27 mouse cellular contexts compared by ENCODE assay signal in the genomic region with DNA sequence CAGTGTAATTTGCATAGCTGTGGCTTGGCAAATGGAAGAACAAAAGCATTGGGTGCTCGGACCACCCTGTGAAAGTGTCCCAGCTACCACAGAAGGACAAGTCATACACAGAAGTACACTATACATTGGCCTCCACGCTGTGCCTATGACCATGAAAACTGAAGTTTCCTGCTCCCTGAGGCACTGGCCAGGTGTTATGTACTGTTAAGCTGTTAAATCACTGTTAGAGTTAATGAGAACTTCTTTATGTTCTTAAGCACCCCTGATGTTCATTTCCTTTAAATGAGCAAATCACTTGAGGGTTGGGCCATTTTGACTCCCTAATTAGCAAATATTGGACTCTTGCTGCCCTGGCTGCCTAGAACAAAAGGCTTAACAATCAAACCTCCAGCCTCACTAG.
A peak's percentile ranks its signal among the peaks of the same experiment; 100 is the strongest.
DNase-seq lines count a peak whose midpoint lies in the region; ATAC-seq lines count a peak whose summit lies in the region.
"Had no signal": no experiment of that assay in that cellular context is flagged by ENCODE, and none has a peak within 500 bp of the region (broad histone marks: within the 10 kb centered on the region; RNA-seq: fewer than 3 reads in every experiment).

No protein-coding gene starts in this region.

- no peak for DNase-seq in neural tube, embryonic 10.5 days (ENCODE audit: extremely low spot score, low spot score)
- peak; percentile 61 for DNase-seq in hindlimb bud, embryonic 11.5 days (ENCODE audit: extremely low spot score, low read depth, low spot score)
- DNase-seq in limb, embryonic 11.5 days (ENCODE audit: low spot score), result peak; percentile 53
- DNase-seq in c-Kit-positive CD71-positive TER-119-positive erythroid progenitor cells, embryonic 14.5 days (ENCODE audit: low spot score), result no peak
- DNase-seq in heart, adult 18-20 months, result no peak
- DNase-seq: adrenal gland, adult 2 months; adrenal gland, postnatal 10 days; adrenal gland, postnatal 25 days; B cell, adult 2 months; cerebellum, adult 11-12 months; cerebellum, adult 2 months; cerebellum, adult 9-10 months; cerebellum, postnatal 10 days; cerebellum, postnatal 25 days; embryo, embryonic 11 days had no signal

- H3K4me3 ChIP-seq in neural tube, embryonic 14.5 days (ENCODE audit: low read depth, low read length), result no peak overlapping the region
- no peak overlapping the region for H3K4me3 ChIP-seq in limb, embryonic 11.5 days (ENCODE audit: low read depth, low read length)
- H3K4me3 ChIP-seq: embryonic facial prominence, embryonic 13.5 days; embryonic facial prominence, embryonic 15.5 days; erythroblast, embryonic 14.5 days; forebrain, embryonic 10.5 days; forebrain, embryonic 12.5 days had no signal

- H3K36me3 ChIP-seq in neural tube, embryonic 14.5 days (ENCODE audit: control insufficient read depth, insufficient read depth, low read length), result no peaks in the 10 kb centered on the region
- no peaks in the 10 kb centered on the region for H3K36me3 ChIP-seq in limb, embryonic 11.5 days (ENCODE audit: control insufficient read depth, insufficient read depth, low read length)
- H3K36me3 ChIP-seq: embryonic facial prominence, embryonic 13.5 days; embryonic facial prominence, embryonic 15.5 days; forebrain, embryonic 10.5 days; forebrain, embryonic 12.5 days; G1E had no signal

- no peak overlapping the region for H3K9ac ChIP-seq in neural tube, embryonic 14.5 days (replicated peaks; ENCODE audit: low read depth, low read length)
- H3K9ac ChIP-seq in limb, embryonic 11.5 days (ENCODE audit: low read length), result no peak overlapping the region
- H3K9ac ChIP-seq: embryonic facial prominence, embryonic 13.5 days; embryonic facial prominence, embryonic 15.5 days; forebrain, embryonic 12.5 days had no signal

- no peak overlapping the region for H3K4me2 ChIP-seq in neural tube, embryonic 14.5 days (ENCODE audit: low read depth, low read length)
- H3K4me2 ChIP-seq in limb, embryonic 11.5 days (ENCODE audit: low read depth, severe bottlenecking), result no peak overlapping the region
- H3K4me2 ChIP-seq: embryonic facial prominence, embryonic 13.5 days; embryonic facial prominence, embryonic 15.5 days; forebrain, embryonic 12.5 days had no signal

- H3K4me1 ChIP-seq in neural tube, embryonic 14.5 days (ENCODE audit: control insufficient read depth, insufficient read depth, low read length), result no peaks in the 10 kb centered on the region
- H3K4me1 ChIP-seq in limb, embryonic 11.5 days (ENCODE audit: control insufficient read depth, insufficient read depth, low read length), result 0 out of 2 replicates have a peak, but pooled peaks cover 3% of the 10 kb centered on the region
- H3K4me1 ChIP-seq: embryonic facial prominence, embryonic 13.5 days; embryonic facial prominence, embryonic 15.5 days; forebrain, embryonic 10.5 days; forebrain, embryonic 12.5 days had no signal

- 42% methylated on average over 2 of the region's 2 CpGs for WGBS in neural tube, embryonic 14.5 days
- WGBS in limb, embryonic 11.5 days, result 35% methylated on average over 2 of the region's 2 CpGs

- 0 out of 2 replicates have a peak, but pooled peaks have one; percentile 34 for ATAC-seq in neural tube, embryonic 14.5 days (ENCODE audit: low read depth)
- peak; percentile 72 for ATAC-seq in limb, embryonic 11.5 days (ENCODE audit: insufficient number of reproducible peaks, low FRiP score, low TSS enrichment, low read depth)
- ATAC-seq: CD4-positive, CD25-positive, alpha-beta regulatory T cell, adult 4 months; forebrain, embryonic 14.5 days; forebrain, embryonic 16.5 days; Patski had no signal

- no peaks in the 10 kb centered on the region for H3K27me3 ChIP-seq in neural tube, embryonic 14.5 days (ENCODE audit: control insufficient read depth, insufficient read depth, low read length)
- no peaks in the 10 kb centered on the region for H3K27me3 ChIP-seq in limb, embryonic 11.5 days (ENCODE audit: control insufficient read depth, insufficient read depth, low read length)
- H3K27me3 ChIP-seq: CH12.LX; embryonic facial prominence, embryonic 13.5 days; embryonic facial prominence, embryonic 15.5 days; forebrain, embryonic 12.5 days had no signal

- no peaks in the 10 kb centered on the region for H3K9me3 ChIP-seq in neural tube, embryonic 14.5 days (ENCODE audit: control insufficient read depth, low read length)
- H3K9me3 ChIP-seq in limb, embryonic 11.5 days (ENCODE audit: control insufficient read depth, low read length), result no peaks in the 10 kb centered on the region
- H3K9me3 ChIP-seq: embryonic facial prominence, embryonic 13.5 days; embryonic facial prominence, embryonic 15.5 days; forebrain, embryonic 10.5 days; forebrain, embryonic 12.5 days; G1E had no signal

- H3K27ac ChIP-seq in neural tube, embryonic 14.5 days (ENCODE audit: low read depth, low read length), result no peak overlapping the region
- no peak overlapping the region; the same call in 1 of the 2 replicates for H3K27ac ChIP-seq in limb, embryonic 11.5 days (replicated peaks; ENCODE audit: low read depth, low read length)
- H3K27ac ChIP-seq: embryonic facial prominence, embryonic 13.5 days; embryonic facial prominence, embryonic 15.5 days; forebrain, embryonic 10.5 days; forebrain, embryonic 12.5 days had no signal

Comparison
In these comparisons a context has a peak if more than half of its experiments do, and no peak if none do; other contexts are left out.
1. DNase-seq: peak in hindlimb bud, embryonic 11.5 days (single experiment) and limb, embryonic 11.5 days (single experiment); none in neural tube, embryonic 10.5 days (single experiment), c-Kit-positive CD71-positive TER-119-positive erythroid progenitor cells, embryonic 14.5 days (single experiment) and heart, adult 18-20 months (0 of 2).